Mouse (Mus musculus): ENCODE measurements around the gene Abhd14a. TPM values are rescaled to one million over a fixed set of nuclear protein-coding genes. Genes with fewer than 3 reads are reported as not detected.

The Abhd14a gene
- total and polyA plus RNA-seq, 3 experiments: 5.7 to 24.0 (median 7.7) TPM

DNA sequence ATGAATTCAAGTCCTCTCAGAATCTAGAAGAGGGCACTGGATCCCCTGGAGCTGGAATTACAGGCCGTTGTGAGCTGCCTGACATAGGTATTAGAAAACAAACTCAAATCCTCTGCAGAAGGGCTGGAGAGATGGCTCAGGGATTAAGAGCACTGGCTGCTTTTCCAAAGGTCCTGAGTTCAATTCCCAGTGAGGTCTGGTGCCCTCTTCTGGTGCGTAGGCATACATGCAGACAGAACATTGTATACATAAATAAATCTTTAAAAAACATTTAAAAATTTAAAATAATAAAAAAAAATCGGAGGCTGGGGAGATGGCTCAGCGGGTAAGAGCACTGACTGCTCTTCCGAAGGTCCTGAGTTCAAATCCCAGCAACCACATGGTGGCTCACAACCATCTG is 4.8 kb downstream of the Abhd14a start:
- TF ChIP-seq GATA2 (IDR thresholded peaks at IDR 0.05; ENCODE audit: borderline replicate concordance, low read depth, low read length) (no peak), GATA1 (IDR thresholded peaks at IDR 0.05; ENCODE audit: borderline replicate concordance, low read length) (no peak), POLR2AphosphoS5 (IDR thresholded peaks at IDR 0.05; ENCODE audit: insufficient replicate concordance, low read depth, low read length) (no peak), CTCF (IDR thresholded peaks at IDR 0.05; ENCODE audit: low read depth, low read length) (no peak), TAL1 (conservative IDR thresholded peaks at IDR 0.05; ENCODE audit: low read depth, low read length) (no peak)
- peaks cover 30% of the 10 kb centered on the region for H3K4me1 ChIP-seq (ENCODE audit: insufficient read depth, low read depth, low read length)
- H3K4me3 ChIP-seq (ENCODE audit: low read depth, low read length): no peak overlapping the region
- DNase-seq (ENCODE audit: low spot score) (no peak), ATAC-seq (ENCODE audit: extremely low read depth, insufficient number of reproducible peaks, low FRiP score, poor library complexity, severe bottlenecking) (no peak)
- H3K27me3 ChIP-seq (ENCODE audit: insufficient read depth, low read length): no peaks in the 10 kb centered on the region
- H3K36me3 ChIP-seq (replicated peaks): peaks cover 35% of the 10 kb centered on the region
- H3K9me3 ChIP-seq (replicated peaks): no peaks in the 10 kb centered on the region

- peaks cover 70% of the 10 kb centered on the region for H3K4me1 ChIP-seq (ENCODE audit: insufficient read depth, low read depth, low read length)
Measured at GRCm38 (mm10) chr9:106436566-106436965, 10.9 kb downstream of the Abhd14a start.

DNA sequence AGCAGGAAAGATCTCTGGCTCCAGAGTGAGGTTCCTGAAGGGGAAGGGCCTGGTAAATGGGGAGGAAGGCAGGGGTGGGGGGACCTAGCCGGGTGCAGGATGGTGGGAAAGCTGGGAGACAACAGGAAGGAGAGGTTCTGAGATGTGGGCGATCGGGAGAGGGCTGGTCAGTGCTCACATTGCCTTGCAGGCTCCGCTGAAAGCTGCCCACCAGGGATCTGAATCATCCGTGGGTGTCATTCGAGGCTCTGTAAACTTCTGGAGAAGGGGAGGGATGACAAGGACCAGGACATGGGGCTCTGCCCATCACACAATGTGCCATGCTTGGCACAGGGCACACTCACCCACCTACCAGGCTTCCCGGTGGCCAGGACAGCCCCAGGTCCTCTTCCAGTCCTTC is 14.1 kb downstream of the Abhd14a start:
- no peaks in the 10 kb centered on the region for H3K27me3 ChIP-seq (ENCODE audit: insufficient read depth, low read length)
- TF ChIP-seq GATA1 (IDR thresholded peaks at IDR 0.05; ENCODE audit: borderline replicate concordance, low read length): no peak
- no peak for TF ChIP-seq CTCF (IDR thresholded peaks at IDR 0.05; ENCODE audit: low read depth, low read length)
- no peak for TF ChIP-seq TAL1 (conservative IDR thresholded peaks at IDR 0.05; ENCODE audit: low read depth, low read length)
- TF ChIP-seq POLR2AphosphoS5 (IDR thresholded peaks at IDR 0.05; ENCODE audit: insufficient replicate concordance, low read depth, low read length): no peak; the same call in 1 of the 2 replicates
- TF ChIP-seq GATA2 (IDR thresholded peaks at IDR 0.05; ENCODE audit: borderline replicate concordance, low read depth, low read length): no peak
- peak overlapping the region; percentile 21; the same call in 1 of the 2 replicates for H3K4me3 ChIP-seq (ENCODE audit: low read depth, low read length)
- ATAC-seq (ENCODE audit: extremely low read depth, insufficient number of reproducible peaks, low FRiP score, poor library complexity, severe bottlenecking) (no peak), DNase-seq (ENCODE audit: low spot score) (no peak)
- peaks cover 69% of the 10 kb centered on the region for H3K36me3 ChIP-seq (replicated peaks)
- H3K4me1 ChIP-seq (ENCODE audit: insufficient read depth, low read depth, low read length): peaks cover 75% of the 10 kb centered on the region
- no peaks in the 10 kb centered on the region for H3K9me3 ChIP-seq (replicated peaks)

More at GRCm38 (mm10) chr9:106436566-106436965, 10.9 kb downstream of the Abhd14a start:
- H3K4me3 ChIP-seq (ENCODE audit: low read depth, low read length): peak overlapping the region; percentile 36; the same call in 1 of the 2 replicates
- H3K27me3 ChIP-seq (ENCODE audit: insufficient read depth, low read length): no peaks in the 10 kb centered on the region
- H3K9me3 ChIP-seq (replicated peaks): no peaks in the 10 kb centered on the region
- peaks cover 61% of the 10 kb centered on the region for H3K36me3 ChIP-seq (replicated peaks)
- DNase-seq (ENCODE audit: low spot score) (no peak), ATAC-seq (ENCODE audit: extremely low read depth, insufficient number of reproducible peaks, low FRiP score, poor library complexity, severe bottlenecking) (no peak)
- TF ChIP-seq GATA1 (IDR thresholded peaks at IDR 0.05; ENCODE audit: borderline replicate concordance, low read length): no peak
- TF ChIP-seq CTCF (IDR thresholded peaks at IDR 0.05; ENCODE audit: low read depth, low read length): no peak
- TF ChIP-seq POLR2AphosphoS5 (IDR thresholded peaks at IDR 0.05; ENCODE audit: insufficient replicate concordance, low read depth, low read length): no peak
- TF ChIP-seq GATA2 (IDR thresholded peaks at IDR 0.05; ENCODE audit: borderline replicate concordance, low read depth, low read length): no peak
- TF ChIP-seq TAL1 (conservative IDR thresholded peaks at IDR 0.05; ENCODE audit: low read depth, low read length): no peak

- H3K36me3 ChIP-seq (replicated peaks): peaks cover 50% of the 10 kb centered on the region
- H3K4me1 ChIP-seq (ENCODE audit: insufficient read depth, low read depth, low read length): peaks cover 45% of the 10 kb centered on the region
- TF ChIP-seq CTCF (IDR thresholded peaks at IDR 0.05; ENCODE audit: low read depth, low read length) (no peak), GATA2 (IDR thresholded peaks at IDR 0.05; ENCODE audit: borderline replicate concordance, low read depth, low read length) (no peak), TAL1 (conservative IDR thresholded peaks at IDR 0.05; ENCODE audit: low read depth, low read length) (no peak), GATA1 (IDR thresholded peaks at IDR 0.05; ENCODE audit: borderline replicate concordance, low read length) (no peak), POLR2AphosphoS5 (IDR thresholded peaks at IDR 0.05; ENCODE audit: insufficient replicate concordance, low read depth, low read length) (no peak)
- H3K4me3 ChIP-seq (ENCODE audit: low read depth, low read length): peak overlapping the region; percentile 92
- no peak for DNase-seq (ENCODE audit: low spot score)
- no peaks in the 10 kb centered on the region for H3K9me3 ChIP-seq (replicated peaks)
- 0 out of 2 replicates have a peak, but pooled peaks cover 3% of the 10 kb centered on the region for H3K27me3 ChIP-seq (ENCODE audit: insufficient read depth, low read length)
- ATAC-seq (ENCODE audit: extremely low read depth, insufficient number of reproducible peaks, low FRiP score, poor library complexity, severe bottlenecking): no peak
Measured at GRCm38 (mm10) chr9:106430015-106430264, 17.5 kb downstream of the Abhd14a start.

DNA sequence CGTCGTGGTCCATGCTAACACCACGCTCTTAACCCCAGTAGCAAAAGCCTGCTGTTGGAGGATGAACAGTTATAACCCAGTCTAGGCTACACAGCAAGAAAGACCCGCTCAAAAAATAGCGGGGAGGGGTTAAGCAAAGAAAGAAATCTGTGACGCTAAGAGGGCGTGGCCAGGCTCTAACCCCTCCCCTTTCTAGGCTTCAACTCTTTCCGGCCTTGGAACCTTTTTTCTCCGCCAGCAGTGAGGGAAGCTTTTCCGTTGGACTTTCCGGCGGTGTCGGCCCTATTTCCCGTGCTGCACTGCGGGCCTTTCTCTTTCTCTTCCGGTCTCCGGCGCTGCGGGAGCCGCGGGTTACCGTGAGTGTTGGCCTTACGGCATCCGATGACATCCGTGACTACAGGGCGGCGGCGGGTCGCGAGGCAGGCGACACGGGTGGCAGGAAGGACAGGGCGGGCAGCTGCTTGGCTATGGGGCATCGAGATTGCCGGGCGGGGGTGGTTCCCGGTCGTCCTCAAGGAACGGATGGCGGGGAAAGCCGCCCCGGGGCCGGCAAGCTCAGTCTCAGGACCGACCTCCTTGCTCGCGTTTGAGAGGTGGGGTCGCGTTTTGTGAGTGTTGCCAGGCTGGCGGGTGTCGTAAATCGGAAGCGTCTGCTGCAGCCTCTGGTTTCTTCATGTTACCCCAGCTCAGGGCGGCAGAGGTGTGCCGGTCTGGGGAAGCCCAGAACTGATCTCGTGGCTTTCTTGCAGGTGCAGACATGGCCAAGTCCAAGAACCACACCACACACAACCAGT is 18.1 kb downstream of the Abhd14a start, which contains the start of gene Rpl29:
TSS of gene Rpl29 (plus strand) at position 234 of the 794 bp plus-strand sequence.
- ATAC-seq (ENCODE audit: extremely low read depth, insufficient number of reproducible peaks, low FRiP score, poor library complexity, severe bottlenecking): peak; percentile 86

GRCm38 (mm10) chr9:106428719-106429220 is 18.7 kb downstream of the Abhd14a start:
- Histone ChIP-seq H3K27me3 (ENCODE audit: insufficient read depth, low read length) (0 out of 2 replicates have a peak, but pooled peaks cover 3% of the 10 kb centered on the region), H3K4me1 (ENCODE audit: insufficient read depth, low read depth, low read length) (peaks cover 34% of the 10 kb centered on the region), H3K36me3 (replicated peaks) (peaks cover 38% of the 10 kb centered on the region), H3K9me3 (replicated peaks) (no peaks in the 10 kb centered on the region), H3K4me3 (ENCODE audit: low read depth, low read length) (peak overlapping the region; percentile 92)
- TF ChIP-seq CTCF (IDR thresholded peaks at IDR 0.05; ENCODE audit: low read depth, low read length): no peak
- no peak for TF ChIP-seq GATA1 (IDR thresholded peaks at IDR 0.05; ENCODE audit: borderline replicate concordance, low read length)
- no peak for TF ChIP-seq POLR2AphosphoS5 (IDR thresholded peaks at IDR 0.05; ENCODE audit: insufficient replicate concordance, low read depth, low read length)
- TF ChIP-seq GATA2 (IDR thresholded peaks at IDR 0.05; ENCODE audit: borderline replicate concordance, low read depth, low read length): no peak
- TF ChIP-seq TAL1 (conservative IDR thresholded peaks at IDR 0.05; ENCODE audit: low read depth, low read length): no peak
- ATAC-seq (ENCODE audit: extremely low read depth, insufficient number of reproducible peaks, low FRiP score, poor library complexity, severe bottlenecking) (no peak), DNase-seq (ENCODE audit: low spot score) (no peak)

More for the DNA sequence above, 18.1 kb downstream of the Abhd14a start, which contains the start of gene Rpl29:
- peaks cover 40% of the 10 kb centered on the region for H3K4me1 ChIP-seq (ENCODE audit: insufficient read depth, low read depth, low read length)
- H3K27me3 ChIP-seq (ENCODE audit: insufficient read depth, low read length): 0 out of 2 replicates have a peak, but pooled peaks cover 3% of the 10 kb centered on the region
- H3K4me3 ChIP-seq (ENCODE audit: low read depth, low read length): peak within 1 kb of the TSS; percentile 92
- TF ChIP-seq GATA1 (IDR thresholded peaks at IDR 0.05; ENCODE audit: borderline replicate concordance, low read length) (no peak), GATA2 (IDR thresholded peaks at IDR 0.05; ENCODE audit: borderline replicate concordance, low read depth, low read length) (no peak), POLR2AphosphoS5 (IDR thresholded peaks at IDR 0.05; ENCODE audit: insufficient replicate concordance, low read depth, low read length) (no peak), TAL1 (conservative IDR thresholded peaks at IDR 0.05; ENCODE audit: low read depth, low read length) (no peak), CTCF (IDR thresholded peaks at IDR 0.05; ENCODE audit: low read depth, low read length) (no peak)
- DNase-seq (ENCODE audit: low spot score): no peak
- H3K36me3 ChIP-seq (replicated peaks): peaks cover 44% of the 10 kb centered on the region
- no peaks in the 10 kb centered on the region for H3K9me3 ChIP-seq (replicated peaks)
